Mouse (Mus musculus) liver, postnatal 0 days (tissue): ENCODE measurements at regions not wholly inside any gene's neighbourhood (a gene's known extent, or its start where the extent isn't known, plus 50 kb on each side); places are given as distances from the start of the nearest gene placed in this dataset.

Source experiments
- ATAC-seq: fragments of 200-750 bp; cut with Nextera tagmentation; 2 replicates; pipeline ENCODE4 v1.8.0; 2017; ENCODE audit warnings: mild to moderate bottlenecking, moderate library complexity
- DNase-seq: peaks from one replicate; pipeline ENCODE4 v3.0.0-alpha.2; 2016
- H3K27ac ChIP-seq: fragments of 300-500 bp; sonication (generic); 2 replicates; pipeline ENCODE4 v1.5.1; 2014; ENCODE audit warnings: antibody characterized with exemption, moderate library complexity, mild to moderate bottlenecking, low read depth
- H3K27me3 ChIP-seq: fragments of 300-500 bp; sonication (generic); 2 replicates; pipeline ENCODE4 v1.6.1; 2014; ENCODE audit warnings: low read length, control low read depth, mixed read lengths; ENCODE audit not compliant: insufficient read depth
- H3K36me3 ChIP-seq: fragments of 300-500 bp; sonication (generic); replicated peaks from 2 replicates; pipeline ENCODE4 v1.6.1; 2014; ENCODE audit warnings: mild to moderate bottlenecking, control low read depth, low read length, moderate library complexity, mixed read lengths; ENCODE audit not compliant: insufficient read depth
- H3K4me1 ChIP-seq: fragments of 300-500 bp; sonication (generic); 2 replicates; pipeline ENCODE4 v1.6.1; 2014; ENCODE audit warnings: antibody characterized with exemption, mild to moderate bottlenecking, control low read depth; ENCODE audit not compliant: insufficient read depth
- H3K4me2 ChIP-seq: fragments of 300-500 bp; sonication (generic); 2 replicates; pipeline ENCODE4 v1.6.1; 2014; ENCODE audit warnings: low read depth, mild to moderate bottlenecking, low read length, moderate library complexity, mixed read lengths
- H3K4me3 ChIP-seq: fragments of 300-500 bp; sonication (generic); 2 replicates; pipeline ENCODE4 v1.5.1; 2014; ENCODE audit warnings: low read depth, low read length
- H3K9ac ChIP-seq: fragments of 300-500 bp; sonication (generic); replicated peaks from 2 replicates; pipeline ENCODE4 v1.6.1; 2014; ENCODE audit warnings: mild to moderate bottlenecking, moderate library complexity
- H3K9me3 ChIP-seq: fragments of 300-500 bp; sonication (generic); 2 replicates; pipeline ENCODE4 v1.6.1; 2016; ENCODE audit warnings: mild to moderate bottlenecking, control low read depth, low read length, mixed read lengths
- CTCF ChIP-seq: sonication (generic); IDR thresholded peaks from 2 replicates; pipeline ENCODE4 v1.5.1; 2016; ENCODE audit warnings: antibody characterized with exemption, low read depth
- EP300 ChIP-seq: IDR thresholded peaks from 2 replicates; pipeline ENCODE4 v1.6.1; 2016; ENCODE audit warnings: antibody characterized with exemption, low read depth, mild to moderate bottlenecking
- WGBS: fragments of 180-500 bp; shearing (Covaris S2); extraction: QIAGEN DNeasy Blood & Tissue Kit; methylation state at CpG from one replicate; pipeline ENCODE4 v1.1.7; 2014; ENCODE audit not compliant: insufficient replicate concordance; 5-methylcytosine and 5-hydroxymethylcytosine counted together

DNA sequence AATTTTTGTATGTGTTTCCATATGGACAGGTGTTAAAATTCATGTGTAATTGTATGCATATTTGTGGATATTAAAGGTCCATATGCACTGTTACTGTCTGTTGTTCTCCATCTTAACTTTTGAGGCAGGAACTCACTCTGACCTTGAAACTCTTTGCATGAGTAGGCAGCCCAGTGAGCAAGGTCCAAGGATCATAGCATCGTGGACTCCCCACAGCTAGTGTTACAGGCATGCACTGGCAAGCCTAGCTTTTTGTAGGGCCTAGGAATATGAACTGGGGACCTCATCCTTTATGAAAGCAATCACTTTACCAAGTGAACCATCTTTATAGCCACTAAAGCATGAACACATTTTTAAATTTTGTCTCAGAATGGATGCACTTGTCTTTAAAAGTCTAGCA is 817.6 kb downstream of the Flrt2 start:
- no peak overlapping the region for H3K4me3 ChIP-seq
- no peak overlapping the region for H3K4me2 ChIP-seq
- H3K9ac ChIP-seq, result no peak overlapping the region
- H3K4me1 ChIP-seq, result no peaks in the 10 kb centered on the region
- H3K27ac ChIP-seq, result no peak overlapping the region
- 58% methylated on average over 1 of the region's 1 CpGs for WGBS
- no peaks in the 10 kb centered on the region for H3K36me3 ChIP-seq
- H3K9me3 ChIP-seq, result no peaks in the 10 kb centered on the region
- ATAC-seq, result no peak
- no peak for DNase-seq
- TF ChIP-seq CTCF (no peak), EP300 (no peak)
- no peaks in the 10 kb centered on the region for H3K27me3 ChIP-seq

DNA sequence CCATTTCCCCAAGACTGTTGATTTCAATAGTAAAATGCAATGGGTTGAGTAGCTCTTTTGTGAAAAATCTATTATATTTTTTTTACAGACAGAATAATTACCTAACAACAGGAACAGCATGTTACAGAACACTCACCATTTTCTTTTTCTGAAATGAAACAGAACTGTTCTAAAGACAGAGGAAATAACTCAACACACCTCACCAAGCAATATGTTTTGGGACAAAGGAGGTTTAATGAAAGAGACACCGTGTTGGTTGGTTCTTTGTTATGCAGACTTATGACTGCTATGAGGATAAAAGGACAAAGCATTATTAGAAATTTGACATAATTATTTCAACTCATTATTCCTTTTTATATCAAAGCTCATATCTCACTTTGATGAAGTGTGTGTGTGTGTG is 866.8 kb downstream of the Flrt2 start:
- DNase-seq, result no peak
- Histone ChIP-seq H3K9me3 (no peaks in the 10 kb centered on the region), H3K4me1 (no peaks in the 10 kb centered on the region), H3K36me3 (no peaks in the 10 kb centered on the region), H3K4me3 (no peak overlapping the region), H3K4me2 (no peak overlapping the region), H3K27ac (no peak overlapping the region), H3K9ac (no peak overlapping the region), H3K27me3 (no peaks in the 10 kb centered on the region)
- ATAC-seq, result no peak
- WGBS, result 79% methylated on average over 1 of the region's 1 CpGs
- TF ChIP-seq EP300, result no peak
- TF ChIP-seq CTCF, result no peak

DNA sequence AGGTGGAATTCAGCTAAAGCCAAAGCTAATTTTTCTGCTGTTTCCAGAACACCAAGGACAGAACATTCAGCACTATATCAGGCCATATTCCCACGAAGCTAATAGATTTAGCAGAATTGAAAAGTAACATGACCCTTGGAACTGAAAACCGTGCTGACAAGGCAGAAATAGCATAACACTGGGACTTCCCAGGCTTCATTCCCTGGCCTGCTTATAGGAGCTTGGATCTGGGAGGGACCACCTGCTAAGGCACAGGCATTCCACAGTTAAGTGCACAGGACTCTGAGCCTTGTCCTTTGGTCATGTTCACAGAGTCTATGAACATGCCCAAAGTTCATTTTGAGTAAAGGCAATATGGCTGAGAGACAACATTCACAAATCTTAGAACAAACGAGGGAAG is 902.8 kb downstream of the Flrt2 start:
- Histone ChIP-seq H3K27ac (no peak overlapping the region), H3K9ac (no peak overlapping the region), H3K36me3 (no peaks in the 10 kb centered on the region), H3K4me2 (no peak overlapping the region), H3K4me1 (no peaks in the 10 kb centered on the region), H3K9me3 (no peaks in the 10 kb centered on the region), H3K4me3 (no peak overlapping the region), H3K27me3 (no peaks in the 10 kb centered on the region)
- no peak for DNase-seq
- no peak for TF ChIP-seq EP300
- no peak for TF ChIP-seq CTCF
- no peak for ATAC-seq
- WGBS, result 48% methylated on average over 3 of the region's 3 CpGs

DNA sequence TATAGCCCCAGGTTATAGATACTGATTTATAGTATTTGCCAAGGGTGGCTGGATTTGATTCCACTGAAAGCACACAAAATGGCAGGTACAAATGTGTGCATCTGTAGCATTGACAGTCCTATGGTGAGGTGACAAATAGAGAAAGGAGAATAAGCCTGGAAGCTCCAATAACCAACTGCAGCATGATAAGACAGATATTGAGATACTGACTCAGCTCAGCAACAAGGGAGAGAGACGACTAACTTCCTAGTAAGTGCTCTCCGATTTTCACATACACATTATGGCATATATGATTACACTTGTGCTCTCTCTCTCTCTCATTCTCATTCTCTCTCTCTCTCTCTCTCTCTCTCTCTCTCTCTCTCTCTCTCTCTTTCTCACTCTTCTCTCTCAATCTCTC is 923.1 kb downstream of the Flrt2 start:
- Histone ChIP-seq H3K9ac (no peak overlapping the region), H3K27ac (no peak overlapping the region), H3K4me1 (no peaks in the 10 kb centered on the region), H3K36me3 (no peaks in the 10 kb centered on the region), H3K4me2 (no peak overlapping the region), H3K27me3 (no peaks in the 10 kb centered on the region), H3K4me3 (no peak overlapping the region), H3K9me3 (no peaks in the 10 kb centered on the region)
- 61% methylated on average over 2 of the region's 2 CpGs for WGBS
- ATAC-seq (no peak), DNase-seq (no peak)
- TF ChIP-seq EP300 (no peak), CTCF (no peak)

DNA sequence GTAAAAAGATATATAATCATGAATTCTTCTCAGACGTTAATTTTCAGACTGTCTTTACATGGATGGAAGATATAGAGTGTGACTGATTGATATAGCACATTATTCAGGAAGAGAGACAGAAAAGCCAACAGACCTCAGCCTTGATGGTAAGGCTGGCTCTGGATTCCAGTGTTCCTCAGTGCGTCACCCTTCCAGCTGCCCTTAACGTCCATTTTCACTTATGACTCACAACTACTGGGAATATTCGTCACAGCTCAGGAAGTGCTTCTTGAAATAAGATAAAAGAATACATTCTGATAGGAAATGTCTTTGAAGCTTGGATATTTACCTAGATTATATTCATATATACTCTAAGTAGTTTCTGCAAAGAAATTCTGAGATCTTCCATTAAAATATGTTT is 923.8 kb downstream of the Flrt2 start:
- TF ChIP-seq CTCF (no peak), EP300 (no peak)
- Histone ChIP-seq H3K9me3 (no peaks in the 10 kb centered on the region), H3K9ac (no peak overlapping the region), H3K36me3 (no peaks in the 10 kb centered on the region), H3K27ac (no peak overlapping the region), H3K27me3 (no peaks in the 10 kb centered on the region), H3K4me1 (no peaks in the 10 kb centered on the region), H3K4me2 (0 out of 2 replicates have a peak overlapping the region, but pooled peaks have one; percentile 38), H3K4me3 (no peak overlapping the region)
- 51% methylated on average over 4 of the region's 4 CpGs for WGBS
- DNase-seq (no peak), ATAC-seq (no peak)

DNA sequence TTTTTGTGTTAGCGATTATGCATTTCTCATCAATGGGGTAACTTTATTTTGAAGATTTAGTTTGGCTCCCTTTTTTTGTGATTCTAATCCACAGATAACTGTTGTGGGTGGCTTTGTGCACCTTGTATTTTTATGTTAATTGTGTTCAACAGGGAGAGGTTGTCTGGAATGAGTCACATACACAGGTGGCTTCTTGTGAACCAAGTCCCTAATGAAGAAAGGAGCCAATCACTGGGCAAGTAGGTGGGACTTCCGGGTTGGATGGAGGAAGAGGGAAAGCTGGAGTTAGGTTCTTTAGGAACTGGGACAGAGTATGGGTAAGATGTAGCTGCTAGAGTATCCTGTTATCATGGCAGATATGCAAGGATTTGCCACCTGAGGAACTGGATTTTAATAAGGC is 925.2 kb downstream of the Flrt2 start:
- DNase-seq (no peak), ATAC-seq (no peak)
- Histone ChIP-seq H3K9ac (no peak overlapping the region), H3K27ac (no peak overlapping the region), H3K4me3 (no peak overlapping the region), H3K9me3 (no peaks in the 10 kb centered on the region), H3K4me1 (no peaks in the 10 kb centered on the region), H3K27me3 (no peaks in the 10 kb centered on the region), H3K36me3 (no peaks in the 10 kb centered on the region), H3K4me2 (no peak overlapping the region)
- 80% methylated on average over 2 of the region's 2 CpGs for WGBS
- TF ChIP-seq CTCF, result no peak
- no peak for TF ChIP-seq EP300
